Mouse (Mus musculus) forebrain, embryonic 10.5 days (tissue): Measurements from ENCODE around the gene Gm27027. TPM values are rescaled to one million over a fixed set of nuclear protein-coding genes. Genes with fewer than 3 reads are reported as not detected.
A peak's percentile ranks its signal among the peaks of the same experiment; 100 is the strongest.

Experiments
- DNase-seq: peaks from one replicate; pipeline ENCODE4 v3.0.0-alpha.2; 2017; ENCODE audit warnings: low spot score; ENCODE audit errors: extremely low spot score
- H3K27ac ChIP-seq: fragments of 300-500 bp; sonication (generic); 2 replicates; pipeline ENCODE4 v1.5.1; 2016; ENCODE audit warnings: mild to moderate bottlenecking
- H3K27me3 ChIP-seq: fragments of 300-500 bp; sonication (generic); 2 replicates; pipeline ENCODE4 v1.6.1; 2016; ENCODE audit warnings: mild to moderate bottlenecking; ENCODE audit not compliant: poor library complexity, severe bottlenecking
- H3K36me3 ChIP-seq: fragments of 300-500 bp; sonication (generic); replicated peaks from 2 replicates; pipeline ENCODE4 v1.6.1; 2016; ENCODE audit warnings: mild to moderate bottlenecking, moderate library complexity
- H3K4me1 ChIP-seq: fragments of 300-500 bp; sonication (generic); 2 replicates; pipeline ENCODE4 v1.6.1; 2016
- H3K4me3 ChIP-seq: fragments of 300-500 bp; sonication (generic); 2 replicates; pipeline ENCODE4 v1.5.1; 2016; ENCODE audit warnings: mild to moderate bottlenecking, moderate library complexity
- H3K9me3 ChIP-seq: fragments of 300-500 bp; sonication (generic); 2 replicates; pipeline ENCODE4 v1.6.1; 2016; ENCODE audit warnings: mild to moderate bottlenecking, moderate library complexity
- WGBS: fragments of 180-500 bp; shearing (Covaris S2); methylation state at CpG from one replicate; pipeline ENCODE4 v1.1.7; 2016; 5-methylcytosine and 5-hydroxymethylcytosine counted together
- polyA plus RNA-seq: library from polyadenylated mRNA; unstranded; fragments of >200 nt; fragmentation: Nextera tagmentation; extraction: Ambion mirVana; gene quantifications from 2 replicates; pipeline ENCODE4 v1.2.1, GENCODE M21; 2016

Gm27027 gene
- not detected in 2 replicates for polyA plus RNA-seq

- DNase-seq: no peak
- 92% methylated on average over 6 of the region's 6 CpGs for WGBS
- peaks cover 17% of the 10 kb centered on the region for H3K4me1 ChIP-seq
- no peaks in the 10 kb centered on the region for H3K27me3 ChIP-seq
- peaks cover 93% of the 10 kb centered on the region for H3K36me3 ChIP-seq
- H3K27ac ChIP-seq: no peak within 1 kb of the TSS
- H3K4me3 ChIP-seq: no peak within 1 kb of the TSS
- no peaks in the 10 kb centered on the region for H3K9me3 ChIP-seq
These were observed at the start of gene Gm27027 for GRCm38 (mm10) chr2:93996254-93996653. Gene Gm27027, minus strand, starts transcription at chr2:93996354.

GRCm38 (mm10) chr2:94045411-94046090 lies 49.4 kb upstream of the Gm27027 start:
- 92% methylated on average over 6 of the region's 6 CpGs for WGBS
- Histone ChIP-seq H3K36me3 (peaks cover 24% of the 10 kb centered on the region), H3K4me3 (no peak overlapping the region), H3K27ac (no peak overlapping the region), H3K27me3 (no peaks in the 10 kb centered on the region), H3K4me1 (peaks cover 40% of the 10 kb centered on the region), H3K9me3 (no peaks in the 10 kb centered on the region)
- DNase-seq: no peak

- no peaks in the 10 kb centered on the region for H3K9me3 ChIP-seq
- no peak overlapping the region for H3K4me3 ChIP-seq
- peaks cover 36% of the 10 kb centered on the region for H3K4me1 ChIP-seq
- no peak overlapping the region for H3K27ac ChIP-seq
- no peak for DNase-seq
- no peaks in the 10 kb centered on the region for H3K27me3 ChIP-seq
- WGBS: 88% methylated on average over 2 of the region's 2 CpGs
- H3K36me3 ChIP-seq: peaks cover 31% of the 10 kb centered on the region
These were observed 48.0 kb upstream of the Gm27027 start for GRCm38 (mm10) chr2:94044174-94044573.

GRCm38 (mm10) chr2:94043662-94044061 lies 47.5 kb upstream of the Gm27027 start:
- WGBS: 60% methylated on average over 5 of the region's 5 CpGs
- H3K27ac ChIP-seq: no peak overlapping the region
- H3K4me1 ChIP-seq: peaks cover 31% of the 10 kb centered on the region
- H3K36me3 ChIP-seq: peaks cover 35% of the 10 kb centered on the region
- peak; percentile 46 for DNase-seq
- no peak overlapping the region for H3K4me3 ChIP-seq
- no peaks in the 10 kb centered on the region for H3K27me3 ChIP-seq
- H3K9me3 ChIP-seq: no peaks in the 10 kb centered on the region

GRCm38 (mm10) chr2:94042461-94042860 lies 46.3 kb upstream of the Gm27027 start:
- no peak overlapping the region for H3K4me3 ChIP-seq
- H3K36me3 ChIP-seq: peaks cover 35% of the 10 kb centered on the region
- 94% methylated on average over 3 of the region's 3 CpGs for WGBS
- H3K9me3 ChIP-seq: no peaks in the 10 kb centered on the region
- peaks cover 25% of the 10 kb centered on the region for H3K4me1 ChIP-seq
- no peak overlapping the region for H3K27ac ChIP-seq
- no peaks in the 10 kb centered on the region for H3K27me3 ChIP-seq
- no peak for DNase-seq

- Histone ChIP-seq H3K27ac (no peak overlapping the region), H3K27me3 (no peaks in the 10 kb centered on the region), H3K9me3 (no peaks in the 10 kb centered on the region), H3K4me1 (peaks cover 22% of the 10 kb centered on the region), H3K36me3 (peaks cover 35% of the 10 kb centered on the region), H3K4me3 (no peak overlapping the region)
- 92% methylated on average over 5 of the region's 5 CpGs for WGBS
- no peak for DNase-seq
These were observed 44.4 kb upstream of the Gm27027 start for GRCm38 (mm10) chr2:94040391-94041125.

- H3K4me1 ChIP-seq: no peaks in the 10 kb centered on the region
- 72% methylated on average over 9 of the region's 9 CpGs for WGBS
- no peak overlapping the region for H3K27ac ChIP-seq
- no peak overlapping the region for H3K4me3 ChIP-seq
- no peaks in the 10 kb centered on the region for H3K27me3 ChIP-seq
- H3K9me3 ChIP-seq: no peaks in the 10 kb centered on the region
- peaks cover 59% of the 10 kb centered on the region for H3K36me3 ChIP-seq
- peak; percentile 64 for DNase-seq
These were observed 39.5 kb upstream of the Gm27027 start for GRCm38 (mm10) chr2:94035428-94036331.

GRCm38 (mm10) chr2:94030602-94031001 lies 34.4 kb upstream of the Gm27027 start:
- no peak for DNase-seq
- no peaks in the 10 kb centered on the region for H3K27me3 ChIP-seq
- no peak overlapping the region for H3K4me3 ChIP-seq
- peaks cover 46% of the 10 kb centered on the region for H3K36me3 ChIP-seq
- H3K4me1 ChIP-seq: no peaks in the 10 kb centered on the region
- H3K9me3 ChIP-seq: no peaks in the 10 kb centered on the region
- no peak overlapping the region for H3K27ac ChIP-seq

GRCm38 (mm10) chr2:94024637-94025036 lies 28.5 kb upstream of the Gm27027 start:
- no peak overlapping the region for H3K27ac ChIP-seq
- H3K4me1 ChIP-seq: no peaks in the 10 kb centered on the region
- WGBS: 54% methylated on average over 6 of the region's 6 CpGs

GRCm38 (mm10) chr2:94010335-94011291 lies 14.5 kb upstream of the Gm27027 start, which contains the start of gene Alkbh3:
Gene Alkbh3, minus strand, starts transcription at chr2:94010807.
- peak; percentile 93 for DNase-seq
- Histone ChIP-seq H3K36me3 (peaks cover 28% of the 10 kb centered on the region), H3K4me3 (peak within 1 kb of the TSS; percentile 91), H3K27me3 (no peaks in the 10 kb centered on the region), H3K27ac (peak within 1 kb of the TSS; percentile 90), H3K4me1 (peaks cover 15% of the 10 kb centered on the region), H3K9me3 (no peaks in the 10 kb centered on the region)
- 4% methylated on average over 47 of the region's 47 CpGs for WGBS

More at GRCm38 (mm10) chr2:94024637-94025036, 28.5 kb upstream of the Gm27027 start:
- Histone ChIP-seq H3K27me3 (no peaks in the 10 kb centered on the region), H3K36me3 (no peaks in the 10 kb centered on the region), H3K9me3 (no peaks in the 10 kb centered on the region), H3K4me3 (no peak overlapping the region)
- no peak for DNase-seq

- DNase-seq: peak; percentile 79
- H3K36me3 ChIP-seq: peaks cover 94% of the 10 kb centered on the region
- no peaks in the 10 kb centered on the region for H3K27me3 ChIP-seq
- H3K9me3 ChIP-seq: no peaks in the 10 kb centered on the region
- no peak overlapping the region for H3K27ac ChIP-seq
- H3K4me1 ChIP-seq: no peaks in the 10 kb centered on the region
- WGBS: 14% methylated on average over 2 of the region's 2 CpGs
- no peak overlapping the region for H3K4me3 ChIP-seq
These were observed 6.2 kb upstream of the Gm27027 start for GRCm38 (mm10) chr2:94002331-94002730.

GRCm38 (mm10) chr2:94001918-94002317 lies 5.8 kb upstream of the Gm27027 start:
- Histone ChIP-seq H3K36me3 (peaks cover 92% of the 10 kb centered on the region), H3K4me1 (no peaks in the 10 kb centered on the region), H3K9me3 (no peaks in the 10 kb centered on the region), H3K27ac (no peak overlapping the region), H3K4me3 (no peak overlapping the region), H3K27me3 (no peaks in the 10 kb centered on the region)
- 90% methylated on average over 4 of the region's 4 CpGs for WGBS
- DNase-seq: no peak
